Mouse (Mus musculus): Measurements from ENCODE around the gene Hipk2. TPM values are rescaled to one million over a fixed set of nuclear protein-coding genes. Genes with fewer than 3 reads are reported as not detected.

Hipk2 gene
- polyA plus RNA-seq (2012; rRNA removed) = 13.8 and 17.8 TPM in 2 replicates

DNA sequence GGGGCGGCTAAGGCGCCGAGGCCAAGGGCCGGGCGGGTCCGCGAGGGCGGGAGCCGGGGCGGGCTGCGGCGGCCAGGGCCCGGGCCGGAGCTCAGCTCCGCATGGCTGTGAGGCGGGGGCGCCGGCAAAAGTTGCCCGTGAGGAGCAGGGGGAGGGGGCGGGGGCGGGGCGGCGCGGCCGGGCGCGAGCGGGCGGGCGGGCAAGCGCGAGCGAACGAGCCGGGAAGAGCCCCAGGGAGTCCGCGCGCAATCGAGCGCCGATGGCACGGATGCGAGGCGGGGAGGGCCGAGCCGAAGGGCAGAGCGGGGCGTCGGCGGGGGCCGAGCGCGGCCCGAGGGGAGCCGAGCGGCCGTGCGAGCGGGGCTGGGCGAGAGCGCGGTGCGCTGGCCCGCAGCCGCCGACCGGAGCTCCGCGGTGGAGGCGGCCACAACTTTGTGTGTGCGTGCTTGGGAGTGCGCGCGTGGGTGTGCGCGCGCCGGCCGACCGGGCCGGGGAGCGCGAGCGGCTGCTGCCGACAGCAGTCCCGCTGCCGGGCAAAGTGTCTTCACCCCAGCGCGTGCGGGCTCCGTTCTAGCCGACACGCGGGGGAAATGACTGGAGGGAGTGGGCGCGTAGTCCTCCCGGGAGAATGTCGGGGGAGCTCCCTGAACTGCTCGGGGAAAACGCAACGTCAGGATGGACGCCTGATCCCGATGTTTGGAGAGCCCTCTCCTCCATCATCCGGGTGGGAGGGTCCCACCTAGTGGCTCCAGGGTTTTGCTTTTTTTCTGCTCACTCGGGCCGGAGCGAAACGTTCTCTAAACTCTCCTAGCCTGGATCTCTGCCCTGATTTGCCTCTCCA lies at the start of gene Hipk2:
Gene Hipk2, minus strand, starts transcription at position 95 of the 841 bp plus-strand sequence.

GRCm38 (mm10) chr6:38875258-38876070 lies 501 bp downstream of the Hipk2 start, which contains the start of gene Tbxas1:
TSS of gene Tbxas1 (plus strand) at chr6:38875404.

DNA sequence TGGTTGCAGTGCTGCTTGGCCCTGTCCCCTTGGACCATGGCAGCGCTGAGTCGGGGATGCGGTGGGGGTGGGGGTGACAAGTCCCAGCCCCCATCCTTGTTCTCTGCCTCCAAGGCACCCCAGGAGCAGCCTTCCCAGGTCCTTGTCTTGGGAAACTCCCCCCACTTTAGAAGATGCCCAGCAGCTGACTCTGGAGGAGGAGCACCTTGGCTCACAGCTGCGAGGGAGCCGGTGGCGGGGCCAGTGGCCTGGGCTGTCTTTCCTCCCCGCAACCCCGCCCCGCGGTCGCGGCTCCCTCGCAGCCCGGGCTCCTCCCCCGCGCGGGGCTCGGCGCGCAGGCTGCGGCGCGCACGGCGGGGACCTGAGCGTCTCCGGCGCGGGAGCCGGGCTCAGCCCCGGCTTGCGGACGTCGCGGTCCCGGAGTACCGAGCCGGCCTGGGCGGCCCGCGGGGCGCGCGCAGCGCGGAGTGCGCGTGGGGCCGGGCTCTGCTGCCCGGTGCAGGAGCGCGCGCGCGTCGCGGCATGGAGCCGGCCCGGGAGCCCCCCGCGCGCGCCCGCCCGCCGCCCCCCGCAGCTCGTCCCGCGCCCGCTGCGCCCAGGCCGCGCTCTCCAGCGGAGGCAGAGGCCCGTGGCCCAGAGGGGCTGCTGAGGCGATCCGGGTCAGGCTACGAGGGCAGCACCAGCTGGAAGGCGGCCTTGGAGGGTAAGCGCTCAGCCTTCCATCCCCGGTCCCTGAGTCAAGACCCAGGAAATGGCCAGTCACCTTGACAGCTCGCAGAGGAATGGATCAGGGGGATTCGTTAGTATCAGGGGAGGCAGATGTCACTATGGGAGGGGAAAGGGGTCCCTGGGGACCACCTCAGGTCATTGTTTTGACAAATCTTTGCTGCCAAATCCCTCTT lies 213.0 kb downstream of the Hipk2 start, which contains the start of gene Clec2l:
Gene Clec2l, plus strand, starts transcription at position 356 of the 902 bp plus-strand sequence.

Other genes starting within 250 kb of the Hipk2 start
- gene Klrg2, start 238.9 kb downstream of the Hipk2 start, polyA plus RNA-seq (2012; rRNA removed) = 9.2 and 18.5 TPM in 2 replicates
- 0.80 and 1.2 TPM in 2 replicates for gene Clec2l, start 213.1 kb downstream of the Hipk2 start, polyA plus RNA-seq (2012; rRNA removed)
- 2.4 and 2.7 TPM in 2 replicates for gene Tbxas1, start 761 bp downstream of the Hipk2 start, polyA plus RNA-seq (2012; rRNA removed)
- 9.8 and 10.6 TPM in 2 replicates for gene Parp12, start 242.2 kb upstream of the Hipk2 start, polyA plus RNA-seq (2012; rRNA removed)

Measured in stomach, adult 2 months (tissue).